Mouse (Mus musculus): ENCODE measurements around the gene Ssu72. TPM values are rescaled to one million over a fixed set of nuclear protein-coding genes. Genes with fewer than 3 reads are reported as not detected.

Gene Ssu72
- polyA plus RNA-seq, 1 experiment from 2014 or later, result 91.2 TPM

DNA sequence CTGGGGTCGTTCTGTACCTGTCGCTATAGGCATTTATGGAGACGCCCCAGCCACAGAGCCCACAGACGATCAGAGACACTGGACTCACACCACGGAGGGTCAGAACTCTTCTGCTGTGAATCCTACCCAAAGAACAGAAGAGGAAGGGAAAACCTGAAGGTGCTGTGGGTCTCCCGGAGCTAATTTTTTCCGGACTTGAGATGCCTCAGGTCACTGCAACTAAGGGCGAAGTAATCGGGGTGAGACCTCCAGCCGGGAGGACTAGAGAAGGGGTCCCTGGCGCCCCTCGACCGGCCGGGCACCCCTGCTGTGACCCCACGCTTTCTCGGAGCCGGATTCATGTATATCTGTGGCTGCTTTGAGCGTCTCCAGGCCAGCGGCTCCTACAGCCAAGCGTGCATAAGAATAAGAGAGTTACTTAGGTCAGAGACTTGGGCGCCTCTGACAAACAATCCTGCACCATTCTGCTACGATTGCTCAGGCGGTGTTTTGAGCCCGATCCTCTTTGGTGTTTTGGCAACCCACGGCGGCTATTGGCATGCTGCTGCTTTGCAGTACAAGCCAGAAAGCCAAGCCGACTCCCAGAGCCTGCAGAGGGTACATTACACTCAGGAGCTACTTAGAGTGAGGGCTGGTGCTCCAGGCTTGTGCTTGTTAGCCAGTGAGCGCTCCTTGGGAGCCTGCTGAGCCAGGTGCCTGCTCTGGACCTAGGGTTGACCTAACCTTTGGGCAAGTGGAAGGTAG is 56.9 kb downstream of the Ssu72 start:
- peaks cover 37% of the 10 kb centered on the region for H3K4me1 ChIP-seq
- H3K27me3 ChIP-seq (replicated peaks), result no peaks in the 10 kb centered on the region
- peak overlapping the region; percentile 85 for H3K9ac ChIP-seq
- no peaks in the 10 kb centered on the region for H3K9me3 ChIP-seq (replicated peaks)
- H3K4me2 ChIP-seq, result peak overlapping the region; percentile 95
- H3K4me3 ChIP-seq, result peak overlapping the region; percentile 80
- 2% methylated on average over 28 of the region's 28 CpGs for whole genome bisulfite sequencing (ENCODE audit: insufficient replicate concordance)
- H3K36me3 ChIP-seq, result peaks cover 26% of the 10 kb centered on the region
- no peak; the same call in 1 of the 2 replicates for ATAC-seq
- H3K27ac ChIP-seq, result peak overlapping the region; percentile 76

DNA sequence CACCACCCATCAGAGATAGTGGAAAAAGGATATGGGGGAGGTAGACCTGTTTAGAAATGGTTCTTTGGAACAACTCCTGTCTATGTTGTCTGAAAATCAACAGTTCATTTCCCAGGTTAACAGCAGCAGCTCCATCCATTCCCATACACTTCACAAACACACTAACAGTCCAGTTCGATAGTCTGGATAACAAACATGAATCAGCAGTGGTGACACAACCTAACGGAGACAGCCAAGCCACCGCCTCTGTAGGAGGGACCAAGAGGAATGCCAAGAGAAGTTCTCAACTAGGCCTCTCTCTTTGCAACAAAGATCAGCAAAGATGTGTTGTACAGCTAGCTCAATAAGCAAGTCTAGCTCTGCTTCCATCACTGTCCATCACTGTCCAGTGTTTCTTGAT is 57.8 kb downstream of the Ssu72 start:
- peaks cover 18% of the 10 kb centered on the region for H3K36me3 ChIP-seq
- H3K4me3 ChIP-seq, result no peak overlapping the region
- H3K27me3 ChIP-seq (replicated peaks), result no peaks in the 10 kb centered on the region
- ATAC-seq, result no peak
- no peak overlapping the region for H3K27ac ChIP-seq
- H3K4me1 ChIP-seq, result peaks cover 37% of the 10 kb centered on the region
- H3K9ac ChIP-seq, result peak overlapping the region; percentile 85; the same call in 1 of the 2 replicates
- H3K9me3 ChIP-seq (replicated peaks), result no peaks in the 10 kb centered on the region
- 63% methylated on average over 3 of the region's 3 CpGs for WGBS (ENCODE audit: insufficient replicate concordance)
- H3K4me2 ChIP-seq, result peak overlapping the region; percentile 95; the same call in 1 of the 2 replicates

DNA sequence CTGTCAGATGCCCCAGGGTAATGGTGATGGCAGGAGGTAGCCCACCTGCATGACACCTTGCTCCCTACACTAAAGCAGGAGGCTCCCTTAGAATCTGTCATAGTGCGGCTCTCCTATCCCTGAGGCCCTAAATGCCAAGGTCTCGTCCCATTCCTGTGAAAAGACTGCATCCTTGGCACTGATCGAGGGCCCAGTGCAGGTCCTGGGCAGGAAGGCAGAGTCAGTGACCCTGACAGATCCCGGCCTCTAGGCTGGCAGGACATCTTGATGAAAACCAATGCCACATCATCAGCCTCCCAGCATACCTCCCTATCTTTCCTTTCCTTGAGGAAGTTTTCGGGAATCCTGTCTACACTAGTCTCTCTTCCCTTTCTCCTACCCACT is 64.9 kb downstream of the Ssu72 start:
- H3K4me3 ChIP-seq, result peak overlapping the region; percentile 68
- no peak for ATAC-seq
- H3K27ac ChIP-seq, result 0 out of 2 replicates have a peak overlapping the region, but pooled peaks have one; percentile 60
- H3K27me3 ChIP-seq (replicated peaks), result peaks cover 41% of the 10 kb centered on the region
- no peaks in the 10 kb centered on the region for H3K36me3 ChIP-seq
- H3K9me3 ChIP-seq (replicated peaks), result no peaks in the 10 kb centered on the region
- peaks cover 23% of the 10 kb centered on the region for H3K4me1 ChIP-seq
- H3K9ac ChIP-seq, result peak overlapping the region; percentile 80
- 59% methylated on average over 5 of the region's 5 CpGs for WGBS (ENCODE audit: insufficient replicate concordance)
- peak overlapping the region; percentile 94 for H3K4me2 ChIP-seq

DNA sequence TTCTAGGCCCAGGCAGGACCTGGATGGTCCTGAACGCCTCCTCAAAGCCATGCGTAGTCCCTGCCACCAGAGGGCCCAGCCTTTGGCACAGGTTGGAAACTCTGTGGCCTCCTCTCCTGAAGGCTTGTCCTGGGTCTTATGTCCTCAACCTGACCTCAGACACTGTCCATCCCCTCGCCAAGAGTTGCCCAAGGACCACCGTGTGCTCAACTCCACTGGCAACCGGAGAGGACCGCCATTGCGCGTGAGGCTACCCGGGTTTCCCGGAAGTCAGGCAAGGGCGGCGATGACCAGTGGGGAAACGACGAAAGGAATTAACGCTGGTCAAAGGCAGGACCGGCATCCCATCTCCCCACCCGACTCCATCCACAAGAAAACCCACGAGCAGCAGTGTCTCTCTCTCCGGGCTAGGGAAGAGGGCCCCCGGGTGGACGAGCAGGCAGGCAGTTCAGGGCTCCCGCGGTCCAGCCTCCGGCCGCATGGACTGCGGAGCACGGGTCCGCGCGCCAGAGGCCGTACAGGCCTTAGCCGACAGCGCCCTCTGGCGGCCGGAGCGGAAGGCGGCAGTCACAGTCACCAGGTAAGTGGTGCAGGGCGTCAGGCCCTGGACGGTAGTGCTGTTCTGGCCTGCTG is 65.4 kb downstream of the Ssu72 start:
- H3K9me3 ChIP-seq (replicated peaks), result no peaks in the 10 kb centered on the region
- peak overlapping the region; percentile 60 for H3K27ac ChIP-seq
- WGBS (ENCODE audit: insufficient replicate concordance), result 0% methylated on average over 39 of the region's 39 CpGs
- no peaks in the 10 kb centered on the region for H3K36me3 ChIP-seq
- peaks cover 28% of the 10 kb centered on the region for H3K4me1 ChIP-seq
- peak overlapping the region; percentile 94 for H3K4me2 ChIP-seq
- ATAC-seq, result peak; percentile 87
- H3K4me3 ChIP-seq, result peak overlapping the region; percentile 68
- peaks cover 46% of the 10 kb centered on the region for H3K27me3 ChIP-seq (replicated peaks)
- peak overlapping the region; percentile 80 for H3K9ac ChIP-seq

DNA sequence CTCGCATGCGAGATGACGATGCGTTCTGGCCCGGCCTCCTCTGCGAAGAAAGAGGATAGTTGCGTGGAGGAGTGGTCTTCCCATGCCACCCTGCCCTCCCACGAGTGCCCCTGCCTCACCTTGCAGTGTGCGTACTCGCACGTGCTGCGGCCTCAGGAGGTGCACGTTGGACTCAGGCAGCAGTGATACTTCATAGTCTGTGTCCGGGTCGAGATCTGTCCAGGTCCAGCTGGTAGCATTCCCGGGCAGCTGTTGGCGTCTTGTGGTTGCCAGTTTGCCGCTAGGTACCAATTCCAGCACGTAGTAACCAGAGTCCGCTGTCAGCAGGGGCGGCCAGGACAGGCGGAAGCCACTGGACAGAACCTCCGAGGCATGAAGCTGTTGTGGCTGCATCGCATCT is 66.0 kb downstream of the Ssu72 start:
- Histone ChIP-seq H3K9me3 (replicated peaks) (no peaks in the 10 kb centered on the region), H3K27ac (0 out of 2 replicates have a peak overlapping the region, but pooled peaks have one; percentile 60), H3K9ac (peak overlapping the region; percentile 80), H3K4me2 (peak overlapping the region; percentile 94), H3K27me3 (replicated peaks) (peaks cover 53% of the 10 kb centered on the region), H3K4me1 (peaks cover 33% of the 10 kb centered on the region), H3K36me3 (no peaks in the 10 kb centered on the region), H3K4me3 (peak overlapping the region; percentile 68)
- ATAC-seq, result no peak; the same call in 1 of the 2 replicates
- 49% methylated on average over 24 of the region's 24 CpGs for WGBS (ENCODE audit: insufficient replicate concordance)

DNA sequence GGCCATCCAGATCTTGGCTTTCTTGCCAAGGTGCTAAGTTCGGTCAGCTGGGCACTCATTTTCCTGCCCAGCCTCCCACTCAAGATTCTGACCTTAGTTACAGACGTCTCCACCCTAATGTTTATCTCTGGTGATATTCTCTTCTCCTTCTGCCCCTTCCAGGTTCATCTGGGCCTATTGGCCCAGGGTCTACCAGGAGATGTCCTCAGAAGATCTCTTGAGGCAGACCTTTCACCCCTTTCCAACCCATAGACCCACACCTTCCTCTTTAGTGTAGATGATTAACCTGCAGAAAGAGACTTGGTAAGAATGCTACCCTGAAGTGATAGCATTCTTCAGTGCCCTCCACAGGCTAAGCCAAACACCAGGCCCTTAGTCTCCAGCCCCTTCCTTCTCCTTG is 67.1 kb downstream of the Ssu72 start:
- Histone ChIP-seq H3K4me3 (no peak overlapping the region), H3K9ac (no peak overlapping the region), H3K9me3 (replicated peaks) (no peaks in the 10 kb centered on the region), H3K4me1 (peaks cover 34% of the 10 kb centered on the region), H3K27ac (no peak overlapping the region), H3K4me2 (no peak overlapping the region), H3K36me3 (no peaks in the 10 kb centered on the region), H3K27me3 (replicated peaks) (peaks cover 63% of the 10 kb centered on the region)
- ATAC-seq, result no peak
- WGBS (ENCODE audit: insufficient replicate concordance), result 73% methylated on average over 2 of the region's 2 CpGs

DNA sequence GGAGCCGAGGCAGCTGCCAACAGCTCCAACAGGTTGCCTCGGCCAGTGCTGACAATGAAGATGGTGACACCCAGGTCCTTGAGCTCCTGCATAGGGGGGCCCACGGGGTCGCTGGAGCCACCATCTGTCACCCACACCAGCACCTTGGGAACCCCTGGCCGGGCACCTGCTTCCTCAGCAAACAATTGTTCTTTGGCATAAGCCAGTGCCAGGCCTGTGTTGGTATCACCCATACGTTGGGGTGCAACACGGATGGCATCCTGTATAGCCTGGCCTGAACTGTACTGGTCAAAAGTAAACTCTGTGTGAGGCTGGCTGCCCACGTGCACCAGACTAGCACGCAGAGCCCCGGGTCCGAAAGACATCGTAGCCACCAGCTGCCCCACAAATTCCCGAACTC is 68.2 kb downstream of the Ssu72 start:
- Histone ChIP-seq H3K4me3 (no peak overlapping the region), H3K9me3 (replicated peaks) (no peaks in the 10 kb centered on the region), H3K27me3 (replicated peaks) (peaks cover 71% of the 10 kb centered on the region), H3K9ac (no peak overlapping the region), H3K27ac (no peak overlapping the region), H3K36me3 (no peaks in the 10 kb centered on the region), H3K4me2 (no peak overlapping the region), H3K4me1 (peaks cover 43% of the 10 kb centered on the region)
- 69% methylated on average over 13 of the region's 13 CpGs for WGBS (ENCODE audit: insufficient replicate concordance)
- ATAC-seq, result no peak

DNA sequence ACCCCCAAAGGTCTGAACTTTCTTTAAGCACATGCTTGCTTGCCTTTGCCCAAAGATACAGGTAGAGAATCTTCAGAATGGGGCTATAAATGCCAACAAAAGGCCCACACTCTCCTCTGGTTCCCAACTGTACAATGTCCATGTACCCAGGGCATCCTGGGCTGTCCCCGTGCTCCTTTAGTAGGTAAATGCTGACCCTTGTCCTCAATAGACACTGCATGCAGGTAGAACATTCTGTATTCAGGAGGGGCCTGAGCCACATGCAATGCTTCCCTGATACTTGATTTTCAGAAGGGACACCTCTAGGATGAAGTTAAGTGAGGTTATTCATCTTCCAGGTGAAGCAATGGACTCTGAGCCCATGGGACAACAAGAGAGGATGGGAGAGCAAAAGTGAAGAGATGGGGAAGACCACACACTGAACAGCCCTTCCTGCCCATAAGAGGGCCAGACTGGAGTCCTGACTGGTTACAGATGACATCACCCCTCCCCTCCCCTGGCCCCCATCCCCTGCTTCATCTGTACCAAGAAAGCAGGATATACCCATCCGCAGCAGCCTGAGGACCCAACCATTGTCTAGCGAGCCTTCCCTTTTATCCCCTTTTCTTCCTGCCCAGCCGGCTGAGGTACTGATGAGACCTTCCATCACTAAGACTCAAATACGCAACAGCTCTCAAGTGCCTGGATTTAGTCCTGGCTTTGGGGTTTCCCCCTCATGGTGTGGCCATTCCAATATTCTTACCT is 68.9 kb downstream of the Ssu72 start:
- no peaks in the 10 kb centered on the region for H3K36me3 ChIP-seq
- no peaks in the 10 kb centered on the region for H3K9me3 ChIP-seq (replicated peaks)
- no peak for ATAC-seq
- H3K27me3 ChIP-seq (replicated peaks), result peaks cover 75% of the 10 kb centered on the region
- peaks cover 45% of the 10 kb centered on the region for H3K4me1 ChIP-seq
- H3K9ac ChIP-seq, result peak overlapping the region; percentile 46
- WGBS (ENCODE audit: insufficient replicate concordance), result 27% methylated on average over 5 of the region's 5 CpGs
- no peak overlapping the region for H3K27ac ChIP-seq
- peak overlapping the region; percentile 73; the same call in 1 of the 2 replicates for H3K4me2 ChIP-seq
- 0 out of 2 replicates have a peak overlapping the region, but pooled peaks have one; percentile 47 for H3K4me3 ChIP-seq

DNA sequence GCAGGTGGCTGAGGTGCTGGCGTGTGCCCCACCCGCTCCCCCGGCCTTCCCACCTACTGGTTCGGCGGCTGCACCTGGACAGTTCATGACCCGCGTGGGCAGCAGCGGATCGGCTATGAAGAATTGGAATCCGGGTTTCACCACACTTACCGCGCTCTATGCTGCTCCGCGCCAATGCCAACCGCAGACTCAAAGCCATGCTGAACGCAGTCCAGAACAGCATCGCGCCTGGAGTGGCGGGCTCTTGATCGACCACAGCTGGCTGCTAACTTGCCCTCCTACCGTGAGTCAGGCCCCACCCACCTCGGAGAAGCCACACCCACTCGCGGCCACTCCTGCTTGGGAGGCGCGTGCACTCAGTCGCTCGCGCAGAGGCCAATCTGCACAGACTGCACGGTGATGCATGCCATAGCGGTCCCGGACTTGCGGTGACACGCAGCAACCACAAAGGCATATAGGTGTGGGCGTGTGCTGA is 69.7 kb downstream of the Ssu72 start, which contains the start of gene Vwa1:
Vwa1 (minus strand) TSS at position 419 of the 475 bp plus-strand sequence.
- under 1% methylated on average over 35 of the region's 35 CpGs for WGBS (ENCODE audit: insufficient replicate concordance)
- Histone ChIP-seq H3K9ac (peak within 1 kb of the TSS; percentile 46), H3K4me3 (peak within 1 kb of the TSS; percentile 47), H3K27ac (no peak within 1 kb of the TSS), H3K27me3 (replicated peaks) (peaks cover 81% of the 10 kb centered on the region), H3K36me3 (no peaks in the 10 kb centered on the region), H3K9me3 (replicated peaks) (no peaks in the 10 kb centered on the region), H3K4me1 (peaks cover 43% of the 10 kb centered on the region), H3K4me2 (peak within 1 kb of the TSS; percentile 73)
- ATAC-seq, result peak; percentile 72

DNA sequence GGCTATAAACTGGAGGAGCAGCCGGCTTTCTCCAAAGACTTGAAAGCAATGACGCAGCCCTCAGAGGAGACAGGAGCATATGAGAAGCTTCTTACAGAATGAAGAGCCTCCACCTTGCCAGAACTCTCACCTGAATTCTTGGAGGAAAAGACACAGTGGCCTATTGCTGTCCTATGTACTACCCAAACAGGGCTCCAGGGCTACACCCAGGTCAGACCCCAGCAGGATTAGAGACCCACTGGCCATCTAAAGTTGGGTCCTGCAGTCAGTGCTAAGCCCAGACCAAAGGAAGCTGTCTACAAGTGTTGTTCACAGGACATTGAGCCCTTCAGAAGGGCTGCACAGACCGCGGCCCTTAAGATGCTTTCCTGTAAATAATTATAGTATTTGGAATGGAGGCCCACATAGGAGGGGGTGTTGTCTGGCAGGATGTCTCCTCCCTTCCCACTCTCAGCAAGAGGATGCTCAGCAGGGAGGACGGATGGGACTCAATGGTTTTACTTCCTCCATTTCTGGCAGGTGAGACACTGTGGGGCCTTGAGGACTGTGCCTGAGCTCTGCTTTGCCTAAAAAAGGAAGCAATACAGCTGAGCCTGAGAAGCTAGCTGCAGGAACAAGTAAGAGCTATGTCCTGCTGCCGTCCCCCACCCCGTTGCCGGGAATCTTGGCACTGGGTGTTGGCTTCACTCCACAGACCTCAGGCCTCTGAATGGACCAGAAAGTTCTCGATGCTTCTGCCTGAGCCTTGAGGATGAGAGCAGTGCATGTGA is 70.6 kb downstream of the Ssu72 start:
- Histone ChIP-seq H3K4me3 (peak overlapping the region; percentile 47; the same call in 1 of the 2 replicates), H3K27ac (no peak overlapping the region)
- WGBS (ENCODE audit: insufficient replicate concordance), result 43% methylated on average over 9 of the region's 9 CpGs

DNA sequence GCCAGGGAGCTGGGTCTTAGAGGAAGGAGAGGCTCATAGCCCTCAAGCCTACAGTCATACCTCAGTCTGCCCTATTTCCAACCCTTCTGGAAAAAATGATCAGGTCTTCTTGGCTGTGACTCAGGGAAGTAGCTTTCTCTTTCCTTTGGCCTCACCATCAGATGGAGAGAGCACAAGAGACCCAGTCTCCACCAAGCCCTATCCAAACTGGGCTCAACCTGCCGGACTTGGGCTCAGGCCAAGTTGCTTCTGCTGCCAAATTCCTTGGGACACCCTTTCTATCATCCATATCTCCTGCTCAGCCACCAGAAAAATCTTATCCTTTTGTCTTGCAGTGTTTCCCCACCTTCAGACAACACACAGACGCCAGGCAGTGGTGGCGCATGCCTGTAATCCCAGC is 71.3 kb downstream of the Ssu72 start:
- peaks cover 87% of the 10 kb centered on the region for H3K27me3 ChIP-seq (replicated peaks)
- H3K36me3 ChIP-seq, result no peaks in the 10 kb centered on the region
- peaks cover 30% of the 10 kb centered on the region for H3K4me1 ChIP-seq
- no peak for ATAC-seq
- no peak overlapping the region for H3K9ac ChIP-seq
- WGBS (ENCODE audit: insufficient replicate concordance), result 60% methylated on average over 3 of the region's 3 CpGs
- no peak overlapping the region for H3K4me2 ChIP-seq
- H3K27ac ChIP-seq, result no peak overlapping the region
- no peaks in the 10 kb centered on the region for H3K9me3 ChIP-seq (replicated peaks)
- no peak overlapping the region for H3K4me3 ChIP-seq

More for the DNA sequence above, 70.6 kb downstream of the Ssu72 start:
- no peak for ATAC-seq
- Histone ChIP-seq H3K9me3 (replicated peaks) (no peaks in the 10 kb centered on the region), H3K36me3 (no peaks in the 10 kb centered on the region), H3K4me2 (peak overlapping the region; percentile 73), H3K27me3 (replicated peaks) (peaks cover 87% of the 10 kb centered on the region), H3K4me1 (peaks cover 35% of the 10 kb centered on the region), H3K9ac (0 out of 2 replicates have a peak overlapping the region, but pooled peaks have one; percentile 46)
